Mouse (Mus musculus): Measurements from ENCODE around the gene Litaf. TPM values are rescaled to one million over a fixed set of nuclear protein-coding genes. Genes with fewer than 3 reads are reported as not detected.
A peak's percentile ranks its signal among the peaks of the same experiment; 100 is the strongest.
"Not testable (repeated sequence)": the region's sequence is repeated elsewhere in the genome, so short reads cannot be mapped to it uniquely, and the experiment has no call there.

Litaf gene
- polyA plus RNA-seq, 1 experiment from 2014 or later = 66.2 TPM

- H3K27me3 ChIP-seq (replicated peaks) = no peaks in the 10 kb centered on the region
- H3K36me3 ChIP-seq = peaks cover 10% of the 10 kb centered on the region
- H3K4me2 ChIP-seq = no peak overlapping the region
- H3K4me3 ChIP-seq = no peak overlapping the region
- H3K27ac ChIP-seq (replicated peaks) = no peak overlapping the region
- no peaks in the 10 kb centered on the region for H3K9me3 ChIP-seq
- 95% methylated on average over 6 of the region's 6 CpGs for WGBS
- H3K4me1 ChIP-seq = peaks cover 46% of the 10 kb centered on the region
- no peak for ATAC-seq (ENCODE audit: extremely low read depth, insufficient number of reproducible peaks, low FRiP score, low TSS enrichment)
- no peak overlapping the region for H3K9ac ChIP-seq
Measured at GRCm38 (mm10) chr16:10989361-10989760, 76.6 kb downstream of the Litaf start.

- ATAC-seq (ENCODE audit: extremely low read depth, insufficient number of reproducible peaks, low FRiP score, low TSS enrichment) = no peak
- Histone ChIP-seq H3K4me3 (no peak overlapping the region), H3K36me3 (peaks cover 10% of the 10 kb centered on the region), H3K4me2 (no peak overlapping the region), H3K27ac (replicated peaks) (no peak overlapping the region; the same call in 1 of the 2 replicates), H3K4me1 (peaks cover 46% of the 10 kb centered on the region), H3K9me3 (no peaks in the 10 kb centered on the region), H3K27me3 (replicated peaks) (no peaks in the 10 kb centered on the region), H3K9ac (no peak overlapping the region)
- WGBS = 64% methylated on average over 9 of the region's 9 CpGs
Measured at GRCm38 (mm10) chr16:10988261-10988660, 77.7 kb downstream of the Litaf start.

GRCm38 (mm10) chr16:10984534-10984933, 81.4 kb downstream of the Litaf start:
- no peak overlapping the region for H3K4me3 ChIP-seq
- no peak overlapping the region for H3K4me2 ChIP-seq
- 56% methylated on average over 5 of the region's 5 CpGs for WGBS
- peaks cover 5% of the 10 kb centered on the region for H3K36me3 ChIP-seq
- no peak for ATAC-seq (ENCODE audit: extremely low read depth, insufficient number of reproducible peaks, low FRiP score, low TSS enrichment)
- peaks cover 47% of the 10 kb centered on the region for H3K4me1 ChIP-seq
- H3K27ac ChIP-seq (replicated peaks) = peak overlapping the region; percentile 20
- H3K9ac ChIP-seq = no peak overlapping the region
- no peaks in the 10 kb centered on the region for H3K9me3 ChIP-seq
- no peaks in the 10 kb centered on the region for H3K27me3 ChIP-seq (replicated peaks)

GRCm38 (mm10) chr16:10981493-10982070, 84.4 kb downstream of the Litaf start:
- WGBS = 66% methylated on average over 7 of the region's 7 CpGs

GRCm38 (mm10) chr16:10979064-10979803, 86.7 kb downstream of the Litaf start:
- no peak overlapping the region for H3K4me2 ChIP-seq
- H3K9ac ChIP-seq = no peak overlapping the region
- WGBS = 60% methylated on average over 11 of the region's 11 CpGs
- peaks cover 8% of the 10 kb centered on the region for H3K36me3 ChIP-seq
- peaks cover 56% of the 10 kb centered on the region for H3K4me1 ChIP-seq
- H3K27ac ChIP-seq (replicated peaks) = 0 out of 2 replicates have a peak overlapping the region, but pooled peaks have one; percentile 28
- no peaks in the 10 kb centered on the region for H3K9me3 ChIP-seq
- no peak overlapping the region for H3K4me3 ChIP-seq
- ATAC-seq (ENCODE audit: extremely low read depth, insufficient number of reproducible peaks, low FRiP score, low TSS enrichment) = no peak
- no peaks in the 10 kb centered on the region for H3K27me3 ChIP-seq (replicated peaks)

More at GRCm38 (mm10) chr16:10981493-10982070, 84.4 kb downstream of the Litaf start:
- Histone ChIP-seq H3K9ac (no peak overlapping the region), H3K4me2 (no peak overlapping the region), H3K27ac (replicated peaks) (no peak overlapping the region), H3K4me3 (no peak overlapping the region), H3K9me3 (no peaks in the 10 kb centered on the region), H3K4me1 (peaks cover 58% of the 10 kb centered on the region), H3K27me3 (replicated peaks) (no peaks in the 10 kb centered on the region), H3K36me3 (peaks cover 6% of the 10 kb centered on the region; the same call in 1 of the 2 replicates)
- no peak for ATAC-seq (ENCODE audit: extremely low read depth, insufficient number of reproducible peaks, low FRiP score, low TSS enrichment)

GRCm38 (mm10) chr16:10977877-10978276, 88.1 kb downstream of the Litaf start:
- ATAC-seq (ENCODE audit: extremely low read depth, insufficient number of reproducible peaks, low FRiP score, low TSS enrichment) = no peak
- no peaks in the 10 kb centered on the region for H3K27me3 ChIP-seq (replicated peaks)
- no peak overlapping the region for H3K9ac ChIP-seq
- no peak overlapping the region for H3K4me3 ChIP-seq
- peaks cover 12% of the 10 kb centered on the region for H3K36me3 ChIP-seq
- H3K4me1 ChIP-seq = peaks cover 58% of the 10 kb centered on the region
- no peaks in the 10 kb centered on the region for H3K9me3 ChIP-seq
- H3K4me2 ChIP-seq = no peak overlapping the region
- 83% methylated on average over 9 of the region's 9 CpGs for WGBS
- no peak overlapping the region for H3K27ac ChIP-seq (replicated peaks)

GRCm38 (mm10) chr16:10976202-10976631, 89.7 kb downstream of the Litaf start:
- 38% methylated on average over 11 of the region's 11 CpGs for WGBS
- Histone ChIP-seq H3K9me3 (no peaks in the 10 kb centered on the region), H3K4me1 (peaks cover 48% of the 10 kb centered on the region), H3K4me2 (no peak overlapping the region), H3K27ac (replicated peaks) (peak overlapping the region; percentile 55), H3K9ac (peak overlapping the region; percentile 61; the same call in 1 of the 2 replicates), H3K4me3 (no peak overlapping the region), H3K27me3 (replicated peaks) (no peaks in the 10 kb centered on the region), H3K36me3 (peaks cover 19% of the 10 kb centered on the region)
- no peak for ATAC-seq (ENCODE audit: extremely low read depth, insufficient number of reproducible peaks, low FRiP score, low TSS enrichment)

- H3K4me3 ChIP-seq = no peak overlapping the region
- H3K9me3 ChIP-seq = no peaks in the 10 kb centered on the region
- H3K9ac ChIP-seq = no peak overlapping the region
- 62% methylated on average over 5 of the region's 5 CpGs for WGBS
- no peak overlapping the region for H3K4me2 ChIP-seq
- peaks cover 19% of the 10 kb centered on the region for H3K36me3 ChIP-seq
- ATAC-seq (ENCODE audit: extremely low read depth, insufficient number of reproducible peaks, low FRiP score, low TSS enrichment) = no peak
- H3K27me3 ChIP-seq (replicated peaks) = no peaks in the 10 kb centered on the region
- H3K27ac ChIP-seq (replicated peaks) = no peak overlapping the region
- peaks cover 47% of the 10 kb centered on the region for H3K4me1 ChIP-seq
Measured at GRCm38 (mm10) chr16:10974939-10975338, 91.0 kb downstream of the Litaf start.

GRCm38 (mm10) chr16:10974037-10974446, 91.9 kb downstream of the Litaf start:
- ATAC-seq (ENCODE audit: extremely low read depth, insufficient number of reproducible peaks, low FRiP score, low TSS enrichment) = no peak
- Histone ChIP-seq H3K4me2 (no peak overlapping the region), H3K9ac (no peak overlapping the region), H3K4me3 (no peak overlapping the region), H3K9me3 (no peaks in the 10 kb centered on the region), H3K4me1 (peaks cover 38% of the 10 kb centered on the region), H3K27me3 (replicated peaks) (no peaks in the 10 kb centered on the region), H3K36me3 (peaks cover 19% of the 10 kb centered on the region), H3K27ac (replicated peaks) (no peak overlapping the region; the same call in 1 of the 2 replicates)
- 41% methylated on average over 3 of the region's 3 CpGs for WGBS

GRCm38 (mm10) chr16:10972259-10972658, 93.7 kb downstream of the Litaf start:
- no peak overlapping the region for H3K4me2 ChIP-seq
- WGBS = 67% methylated on average over 6 of the region's 6 CpGs
- H3K9me3 ChIP-seq = no peaks in the 10 kb centered on the region
- peaks cover 13% of the 10 kb centered on the region for H3K36me3 ChIP-seq
- peaks cover 39% of the 10 kb centered on the region for H3K4me1 ChIP-seq
- no peak overlapping the region for H3K4me3 ChIP-seq
- H3K27ac ChIP-seq (replicated peaks) = no peak overlapping the region
- no peak overlapping the region for H3K9ac ChIP-seq
- H3K27me3 ChIP-seq (replicated peaks) = no peaks in the 10 kb centered on the region
- no peak for ATAC-seq (ENCODE audit: extremely low read depth, insufficient number of reproducible peaks, low FRiP score, low TSS enrichment)

GRCm38 (mm10) chr16:10969944-10970343, 96.0 kb downstream of the Litaf start:
- 71% methylated on average over 1 of the region's 1 CpGs for WGBS

More at GRCm38 (mm10) chr16:10969944-10970343, 96.0 kb downstream of the Litaf start:
- H3K4me1 ChIP-seq = peaks cover 26% of the 10 kb centered on the region
- not testable (repeated sequence) for H3K9ac ChIP-seq; H3K9me3 ChIP-seq; ATAC-seq (ENCODE audit: extremely low read depth, insufficient number of reproducible peaks, low FRiP score, low TSS enrichment); H3K4me2 ChIP-seq; H3K27me3 ChIP-seq (replicated peaks); H3K4me3 ChIP-seq
- H3K36me3 ChIP-seq = peaks cover 31% of the 10 kb centered on the region
- 0 out of 2 replicates have a peak overlapping the region, but pooled peaks have one; percentile 1 for H3K27ac ChIP-seq (replicated peaks)

Measured in heart, embryonic 13.5 days (tissue).